Mouse (Mus musculus): ENCODE measurements around the gene Thbs3.

DNA sequence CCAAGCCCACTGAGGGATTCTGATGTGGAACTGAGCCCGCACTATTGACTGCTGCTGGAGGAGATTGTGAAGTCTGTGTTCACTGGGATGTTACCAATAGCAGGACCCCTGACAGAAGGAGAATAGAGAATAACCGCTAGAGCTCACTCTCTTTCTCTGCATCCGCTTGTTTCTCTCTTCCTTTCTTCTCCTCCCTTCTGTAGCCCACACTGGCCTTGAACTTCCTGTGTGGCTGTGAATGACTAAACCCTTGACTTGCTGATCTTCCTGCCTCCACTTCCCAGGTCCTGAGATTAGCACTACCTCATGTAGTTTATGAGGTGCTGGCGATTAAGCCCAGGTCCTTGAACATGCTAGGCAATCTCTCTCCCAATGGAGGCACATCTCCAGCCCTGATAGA is 32.5 kb downstream of the Thbs3 start:
- TF ChIP-seq CTCF (IDR thresholded peaks at IDR 0.05; ENCODE audit: borderline replicate concordance, insufficient read depth, low read depth, low read length) (no peak), POLR2A (IDR thresholded peaks at IDR 0.05; ENCODE audit: borderline replicate concordance, insufficient read depth, low read length) (no peak)
